Mouse (Mus musculus): ENCODE results near the gene Lpo.

Gene Lpo

GRCm38 (mm10) chr11:87853597-87853954, 25.5 kb upstream of the Lpo start:
- no peaks in the 10 kb centered on the region for H3K9me3 ChIP-seq (ENCODE audit: low read length)
- H3K36me3 ChIP-seq (ENCODE audit: insufficient read depth, low read length): peaks cover 39% of the 10 kb centered on the region
- no peaks in the 10 kb centered on the region; the same call in 1 of the 2 replicates for H3K27me3 ChIP-seq (ENCODE audit: insufficient read depth, low read length)
- peaks cover 42% of the 10 kb centered on the region for H3K4me1 ChIP-seq (replicated peaks; ENCODE audit: low read depth, low read length)
- TF ChIP-seq CTCF (conservative IDR thresholded peaks at IDR 0.05; ENCODE audit: low read length) (no peak), NANOG (IDR thresholded peaks at IDR 0.05; ENCODE audit: borderline replicate concordance, low read length) (no peak), POU5F1 (IDR thresholded peaks at IDR 0.05; ENCODE audit: borderline replicate concordance, low read length) (no peak)
- peak overlapping the region; percentile 83 for H3K4me3 ChIP-seq (replicated peaks; ENCODE audit: low read length)

GRCm38 (mm10) chr11:87852690-87853596, 24.9 kb upstream of the Lpo start, which contains the start of gene Mks1:
Gene Mks1, plus strand, starts transcription at chr11:87853215.
- no peaks in the 10 kb centered on the region; the same call in 1 of the 2 replicates for H3K27me3 ChIP-seq (ENCODE audit: insufficient read depth, low read length)
- H3K4me1 ChIP-seq (replicated peaks; ENCODE audit: low read depth, low read length): peaks cover 45% of the 10 kb centered on the region
- peaks cover 33% of the 10 kb centered on the region for H3K36me3 ChIP-seq (ENCODE audit: insufficient read depth, low read length)
- no peaks in the 10 kb centered on the region for H3K9me3 ChIP-seq (ENCODE audit: low read length)
- H3K4me3 ChIP-seq (replicated peaks; ENCODE audit: low read length): peak within 1 kb of the TSS; percentile 83
- no peak for TF ChIP-seq NANOG (IDR thresholded peaks at IDR 0.05; ENCODE audit: borderline replicate concordance, low read length)
- no peak for TF ChIP-seq POU5F1 (IDR thresholded peaks at IDR 0.05; ENCODE audit: borderline replicate concordance, low read length)
- TF ChIP-seq CTCF (conservative IDR thresholded peaks at IDR 0.05; ENCODE audit: low read length): no peak

- TF ChIP-seq CTCF (conservative IDR thresholded peaks at IDR 0.05; ENCODE audit: low read length): no peak
- TF ChIP-seq NANOG (IDR thresholded peaks at IDR 0.05; ENCODE audit: borderline replicate concordance, low read length): no peak
- TF ChIP-seq POU5F1 (IDR thresholded peaks at IDR 0.05; ENCODE audit: borderline replicate concordance, low read length): no peak
- H3K4me3 ChIP-seq (replicated peaks; ENCODE audit: low read length): no peak overlapping the region
- H3K36me3 ChIP-seq (ENCODE audit: insufficient read depth, low read length): no peaks in the 10 kb centered on the region
- H3K27me3 ChIP-seq (ENCODE audit: insufficient read depth, low read length): no peaks in the 10 kb centered on the region
- peaks cover 31% of the 10 kb centered on the region for H3K4me1 ChIP-seq (replicated peaks; ENCODE audit: low read depth, low read length)
- H3K9me3 ChIP-seq (ENCODE audit: low read length): no peaks in the 10 kb centered on the region
Measured at GRCm38 (mm10) chr11:87847884-87848283, 19.8 kb upstream of the Lpo start.

GRCm38 (mm10) chr11:87846968-87847600, 19.0 kb upstream of the Lpo start:
- TF ChIP-seq CTCF (conservative IDR thresholded peaks at IDR 0.05; ENCODE audit: low read length): no peak
- TF ChIP-seq POU5F1 (IDR thresholded peaks at IDR 0.05; ENCODE audit: borderline replicate concordance, low read length): no peak
- TF ChIP-seq NANOG (IDR thresholded peaks at IDR 0.05; ENCODE audit: borderline replicate concordance, low read length): no peak
- Histone ChIP-seq H3K9me3 (ENCODE audit: low read length) (no peaks in the 10 kb centered on the region), H3K4me1 (replicated peaks; ENCODE audit: low read depth, low read length) (peaks cover 27% of the 10 kb centered on the region), H3K36me3 (ENCODE audit: insufficient read depth, low read length) (no peaks in the 10 kb centered on the region), H3K4me3 (replicated peaks; ENCODE audit: low read length) (no peak overlapping the region), H3K27me3 (ENCODE audit: insufficient read depth, low read length) (no peaks in the 10 kb centered on the region)

- Histone ChIP-seq H3K27me3 (ENCODE audit: insufficient read depth, low read length) (no peaks in the 10 kb centered on the region), H3K4me3 (replicated peaks; ENCODE audit: low read length) (no peak overlapping the region), H3K36me3 (ENCODE audit: insufficient read depth, low read length) (no peaks in the 10 kb centered on the region), H3K9me3 (ENCODE audit: low read length) (no peaks in the 10 kb centered on the region), H3K4me1 (replicated peaks; ENCODE audit: low read depth, low read length) (no peaks in the 10 kb centered on the region)
- TF ChIP-seq CTCF (conservative IDR thresholded peaks at IDR 0.05; ENCODE audit: low read length) (no peak), POU5F1 (IDR thresholded peaks at IDR 0.05; ENCODE audit: borderline replicate concordance, low read length) (no peak), NANOG (IDR thresholded peaks at IDR 0.05; ENCODE audit: borderline replicate concordance, low read length) (no peak)
Measured at GRCm38 (mm10) chr11:87841436-87841835, 13.3 kb upstream of the Lpo start.

- TF ChIP-seq CTCF (conservative IDR thresholded peaks at IDR 0.05; ENCODE audit: low read length) (no peak), POU5F1 (IDR thresholded peaks at IDR 0.05; ENCODE audit: borderline replicate concordance, low read length) (no peak), NANOG (IDR thresholded peaks at IDR 0.05; ENCODE audit: borderline replicate concordance, low read length) (no peak)
- Histone ChIP-seq H3K4me3 (replicated peaks; ENCODE audit: low read length) (no peak overlapping the region), H3K36me3 (ENCODE audit: insufficient read depth, low read length) (no peaks in the 10 kb centered on the region), H3K4me1 (replicated peaks; ENCODE audit: low read depth, low read length) (no peaks in the 10 kb centered on the region), H3K27me3 (ENCODE audit: insufficient read depth, low read length) (no peaks in the 10 kb centered on the region), H3K9me3 (ENCODE audit: low read length) (no peaks in the 10 kb centered on the region)
Measured at GRCm38 (mm10) chr11:87840676-87841075, 12.6 kb upstream of the Lpo start.

- Histone ChIP-seq H3K4me1 (replicated peaks; ENCODE audit: low read depth, low read length) (peaks cover 12% of the 10 kb centered on the region), H3K4me3 (replicated peaks; ENCODE audit: low read length) (no peak overlapping the region), H3K27me3 (ENCODE audit: insufficient read depth, low read length) (peaks cover 69% of the 10 kb centered on the region), H3K9me3 (ENCODE audit: low read length) (no peaks in the 10 kb centered on the region), H3K36me3 (ENCODE audit: insufficient read depth, low read length) (no peaks in the 10 kb centered on the region)
- TF ChIP-seq CTCF (conservative IDR thresholded peaks at IDR 0.05; ENCODE audit: low read length): no peak
- no peak for TF ChIP-seq POU5F1 (IDR thresholded peaks at IDR 0.05; ENCODE audit: borderline replicate concordance, low read length)
- no peak for TF ChIP-seq NANOG (IDR thresholded peaks at IDR 0.05; ENCODE audit: borderline replicate concordance, low read length)
Measured at GRCm38 (mm10) chr11:87821502-87821901, 6.6 kb downstream of the Lpo start.

- Histone ChIP-seq H3K27me3 (ENCODE audit: insufficient read depth, low read length) (peaks cover 70% of the 10 kb centered on the region), H3K9me3 (ENCODE audit: low read length) (no peaks in the 10 kb centered on the region), H3K4me3 (replicated peaks; ENCODE audit: low read length) (peak overlapping the region; percentile 65), H3K36me3 (ENCODE audit: insufficient read depth, low read length) (no peaks in the 10 kb centered on the region), H3K4me1 (replicated peaks; ENCODE audit: low read depth, low read length) (peaks cover 24% of the 10 kb centered on the region)
- TF ChIP-seq POU5F1 (IDR thresholded peaks at IDR 0.05; ENCODE audit: borderline replicate concordance, low read length) (no peak), CTCF (conservative IDR thresholded peaks at IDR 0.05; ENCODE audit: low read length) (no peak), NANOG (IDR thresholded peaks at IDR 0.05; ENCODE audit: borderline replicate concordance, low read length) (no peak)
Measured at GRCm38 (mm10) chr11:87817443-87817773, 10.7 kb downstream of the Lpo start.
